Mouse (Mus musculus) MEL (cell line): Measurements from ENCODE around the gene Coil. TPM values are rescaled to one million over a fixed set of nuclear protein-coding genes. Genes with fewer than 3 reads are reported as not detected.
A peak's percentile ranks its signal among the peaks of the same experiment; 100 is the strongest.

Experiments used
- DNase-seq: peaks from one replicate; pipeline ENCODE4 v3.0.0; 2011; ENCODE audit warnings: low read depth, low spot score
- H3K27ac ChIP-seq: 2 replicates; pipeline ENCODE4 v1.5.1; 2012; ENCODE audit warnings: low read depth, mild to moderate bottlenecking, control low read depth, low read length, moderate library complexity; ENCODE audit not compliant: control insufficient read depth
- H3K27me3 ChIP-seq, 2 experiments: fragments of 150-350 bp in 1 of 2; sonication (generic) in 1 of 2; 2 replicates each; pipeline ENCODE4 v1.6.1; 2012; ENCODE audit warnings: low read length in 2 of 2, mild to moderate bottlenecking in 2 of 2, improper control_type of control experiment in 1 of 2, moderate library complexity in 1 of 2; ENCODE audit not compliant: insufficient read depth in 2 of 2, control insufficient read depth in 1 of 2
- H3K36me3 ChIP-seq, 2 experiments: 2 replicates each; pipeline ENCODE4 v1.6.1; 2012 to 2014; ENCODE audit warnings: low read length in 2 of 2, improper control_type of control experiment in 1 of 2, inconsistent platforms in 1 of 2, mild to moderate bottlenecking in 1 of 2; ENCODE audit not compliant: insufficient read depth in 2 of 2, control insufficient read depth in 1 of 2
- H3K4me1 ChIP-seq, 2 experiments: fragments of 150-350 bp in 1 of 2; sonication (generic) in 1 of 2; 2 replicates each; pipeline ENCODE4 v1.6.1; 2012; ENCODE audit warnings: low read length in 2 of 2, improper control_type of control experiment in 1 of 2, mild to moderate bottlenecking in 1 of 2; ENCODE audit not compliant: insufficient read depth in 2 of 2, control insufficient read depth in 1 of 2
- H3K4me3 ChIP-seq, 2 experiments: fragments of 150-350 bp in 1 of 2; sonication (generic) in 1 of 2; 2 replicates each; pipeline ENCODE4 v1.5.1; 2012; ENCODE audit warnings: low read depth in 2 of 2, low read length in 2 of 2, mild to moderate bottlenecking in 2 of 2, moderate library complexity in 2 of 2, control low read depth in 1 of 2, improper control_type of control experiment in 1 of 2; ENCODE audit not compliant: control insufficient read depth in 1 of 2, insufficient read depth in 1 of 2
- H3K79me2 ChIP-seq: 2 replicates; pipeline ENCODE4 v1.6.1; 2012; ENCODE audit warnings: mild to moderate bottlenecking, low read length, moderate library complexity; ENCODE audit not compliant: control insufficient read depth, poor library complexity, insufficient read depth
- H3K9ac ChIP-seq: 2 replicates; pipeline ENCODE4 v1.6.1; 2012; ENCODE audit warnings: low read depth, mild to moderate bottlenecking, control low read depth, low read length, moderate library complexity; ENCODE audit not compliant: control insufficient read depth, poor library complexity, severe bottlenecking
- H3K9me3 ChIP-seq: fragments of 150-350 bp; sonication (generic); replicated peaks from 2 replicates; pipeline ENCODE4 v1.6.1; 2012; ENCODE audit warnings: mild to moderate bottlenecking, low read length, improper control_type of control experiment, moderate library complexity; ENCODE audit not compliant: insufficient read depth
- BHLHE40 ChIP-seq: IDR thresholded peaks from 2 replicates; pipeline ENCODE4 v1.6.1; 2012; ENCODE audit warnings: low read depth, mild to moderate bottlenecking, inconsistent platforms, low read length, improper control_type of control experiment, borderline replicate concordance
- CHD1 ChIP-seq: IDR thresholded peaks from 2 replicates; pipeline ENCODE4 v1.6.1; 2012; ENCODE audit warnings: low read depth, mild to moderate bottlenecking, inconsistent platforms, low read length, improper control_type of control experiment
- CHD2 ChIP-seq: IDR thresholded peaks from 2 replicates; pipeline ENCODE4 v1.6.1; 2011; ENCODE audit warnings: low read length, improper control_type of control experiment
- E2F4 ChIP-seq: IDR thresholded peaks from 2 replicates; pipeline ENCODE4 v1.6.1; 2011; ENCODE audit warnings: low read depth, low read length, improper control_type of control experiment, borderline replicate concordance
- ELF1 ChIP-seq: IDR thresholded peaks from 2 replicates; pipeline ENCODE4 v1.6.1; 2014; ENCODE audit warnings: low read depth, mild to moderate bottlenecking, inconsistent platforms, low read length, improper control_type of control experiment, moderate library complexity
- EP300 ChIP-seq, 2 experiments: IDR thresholded peaks; 2 replicates each; pipeline ENCODE4 v1.6.1; 2011; ENCODE audit warnings: improper control_type of control experiment in 2 of 2, low read length in 2 of 2, low read depth in 1 of 2, mild to moderate bottlenecking in 1 of 2
- ETS1 ChIP-seq: IDR thresholded peaks from 2 replicates; pipeline ENCODE4 v1.6.1; 2012; ENCODE audit warnings: low read depth, mild to moderate bottlenecking, inconsistent platforms, low read length, improper control_type of control experiment, moderate library complexity
- GATA1 ChIP-seq: IDR thresholded peaks from 2 replicates; pipeline ENCODE4 v1.6.1; 2011; ENCODE audit warnings: low read depth, low read length, improper control_type of control experiment
- HCFC1 ChIP-seq: IDR thresholded peaks from 2 replicates; pipeline ENCODE4 v1.6.1; 2012; ENCODE audit warnings: low read depth, mild to moderate bottlenecking, inconsistent platforms, low read length, improper control_type of control experiment, moderate library complexity
- JUND ChIP-seq: IDR thresholded peaks from 2 replicates; pipeline ENCODE4 v1.6.1; 2011; ENCODE audit warnings: low read depth, mild to moderate bottlenecking, improper control_type of control experiment, low read length
- KAT2A ChIP-seq: conservative IDR thresholded peaks from 2 replicates; pipeline ENCODE4 v1.6.1; 2012; ENCODE audit warnings: low read depth, low read length, improper control_type of control experiment, inconsistent platforms
- MAFK ChIP-seq: IDR thresholded peaks from 2 replicates; pipeline ENCODE4 v1.6.1; 2011; ENCODE audit warnings: low read depth, mild to moderate bottlenecking, low read length, improper control_type of control experiment, borderline replicate concordance
- MEF2A ChIP-seq: IDR thresholded peaks from 2 replicates; pipeline ENCODE4 v1.6.1; 2014; ENCODE audit warnings: low read depth, mild to moderate bottlenecking, inconsistent platforms, low read length, improper control_type of control experiment; ENCODE audit not compliant: poor library complexity, insufficient replicate concordance, severe bottlenecking; ENCODE audit errors: extremely low read depth
- MXI1 ChIP-seq: IDR thresholded peaks from 2 replicates; pipeline ENCODE4 v1.6.1; 2011; ENCODE audit warnings: mild to moderate bottlenecking, low read depth, low read length, improper control_type of control experiment
- MYB ChIP-seq: IDR thresholded peaks from 2 replicates; pipeline ENCODE4 v1.6.1; 2011; ENCODE audit warnings: mild to moderate bottlenecking, low read depth, low read length, improper control_type of control experiment
- MYC ChIP-seq: IDR thresholded peaks from 2 replicates; pipeline ENCODE4 v1.6.1; 2011; ENCODE audit warnings: low read depth, mild to moderate bottlenecking, low read length, improper control_type of control experiment, moderate library complexity
- POLR2A ChIP-seq, 2 experiments: IDR thresholded peaks; 2 replicates each; pipeline ENCODE4 v1.6.1; 2011 to 2012; ENCODE audit warnings: low read length in 2 of 2, mild to moderate bottlenecking in 2 of 2, control low read depth in 1 of 2, improper control_type of control experiment in 1 of 2, low read depth in 1 of 2, moderate library complexity in 1 of 2; ENCODE audit not compliant: control insufficient read depth in 1 of 2, insufficient read depth in 1 of 2, poor library complexity in 1 of 2
- POLR2AphosphoS2 ChIP-seq: IDR thresholded peaks from 2 replicates; pipeline ENCODE4 v1.6.1; 2011; ENCODE audit warnings: low read length, improper control_type of control experiment
- POLR2AphosphoS5 ChIP-seq: IDR thresholded peaks from 2 replicates; pipeline ENCODE4 v1.6.1; 2012; ENCODE audit warnings: low read depth, borderline replicate concordance, mild to moderate bottlenecking, inconsistent platforms, low read length, moderate library complexity, mixed read lengths
- SIN3A ChIP-seq: IDR thresholded peaks from 2 replicates; pipeline ENCODE4 v1.6.1; 2012; ENCODE audit warnings: low read length, improper control_type of control experiment, inconsistent platforms
- TBP ChIP-seq: IDR thresholded peaks from 2 replicates; pipeline ENCODE4 v1.8.0; 2011; ENCODE audit warnings: low read depth, low read length, improper control_type of control experiment
- TCF12 ChIP-seq: IDR thresholded peaks from 2 replicates; pipeline ENCODE4 v1.6.1; 2014; ENCODE audit warnings: low read depth, mild to moderate bottlenecking, inconsistent platforms, low read length, improper control_type of control experiment, moderate library complexity
- UBTF ChIP-seq: IDR thresholded peaks from 2 replicates; pipeline ENCODE4 v1.6.1; 2012; ENCODE audit warnings: low read depth, mild to moderate bottlenecking, inconsistent platforms, low read length, improper control_type of control experiment, moderate library complexity, borderline replicate concordance; ENCODE audit not compliant: insufficient read depth
- USF1 ChIP-seq: IDR thresholded peaks from 2 replicates; pipeline ENCODE4 v1.6.1; 2014; ENCODE audit warnings: low read depth, mild to moderate bottlenecking, inconsistent platforms, low read length, improper control_type of control experiment, moderate library complexity
- ZC3H11A ChIP-seq: IDR thresholded peaks from 2 replicates; pipeline ENCODE4 v1.6.1; 2012; ENCODE audit warnings: low read depth, mild to moderate bottlenecking, inconsistent platforms, low read length, improper control_type of control experiment
- ZKSCAN1 ChIP-seq: IDR thresholded peaks from 2 replicates; pipeline ENCODE4 v1.6.1; 2012; ENCODE audit warnings: low read depth, mild to moderate bottlenecking, inconsistent platforms, low read length, improper control_type of control experiment, moderate library complexity
- ZMIZ1 ChIP-seq: IDR thresholded peaks from 2 replicates; pipeline ENCODE4 v1.6.1; 2012; ENCODE audit warnings: low read depth, mild to moderate bottlenecking, inconsistent platforms, low read length, improper control_type of control experiment, moderate library complexity
- ZNF384 ChIP-seq: IDR thresholded peaks from 2 replicates; pipeline ENCODE4 v1.6.1; 2012; ENCODE audit warnings: low read depth, mild to moderate bottlenecking, inconsistent platforms, low read length, improper control_type of control experiment
- polyA plus RNA-seq, 2 experiments: library from polyadenylated mRNA; stranded (reverse) in 1 of 2; unstranded in 1 of 2; fragments of >175 nt in 1 of 2; fragments of >200 nt in 1 of 2; gene quantifications; 2 replicates each; pipeline versions ENCODE4 v1.2.1 to v1.2.4; 2012; ENCODE audit warnings: low replicate concordance in 2 of 2, low read depth in 1 of 2; ENCODE audit not compliant: insufficient read length in 2 of 2, insufficient read depth in 1 of 2, missing spikeins in 1 of 2
- total RNA-seq: library from RNA; depleted of rRNA; stranded (reverse); fragments of 300-350 nt; gene quantifications from 2 replicates; pipeline ENCODE4 v1.2.3, GENCODE M21; 2012

Coil gene
- total and polyA plus RNA-seq, 3 experiments, result 24.4 to 32.6 TPM; not detected in 1

DNA sequence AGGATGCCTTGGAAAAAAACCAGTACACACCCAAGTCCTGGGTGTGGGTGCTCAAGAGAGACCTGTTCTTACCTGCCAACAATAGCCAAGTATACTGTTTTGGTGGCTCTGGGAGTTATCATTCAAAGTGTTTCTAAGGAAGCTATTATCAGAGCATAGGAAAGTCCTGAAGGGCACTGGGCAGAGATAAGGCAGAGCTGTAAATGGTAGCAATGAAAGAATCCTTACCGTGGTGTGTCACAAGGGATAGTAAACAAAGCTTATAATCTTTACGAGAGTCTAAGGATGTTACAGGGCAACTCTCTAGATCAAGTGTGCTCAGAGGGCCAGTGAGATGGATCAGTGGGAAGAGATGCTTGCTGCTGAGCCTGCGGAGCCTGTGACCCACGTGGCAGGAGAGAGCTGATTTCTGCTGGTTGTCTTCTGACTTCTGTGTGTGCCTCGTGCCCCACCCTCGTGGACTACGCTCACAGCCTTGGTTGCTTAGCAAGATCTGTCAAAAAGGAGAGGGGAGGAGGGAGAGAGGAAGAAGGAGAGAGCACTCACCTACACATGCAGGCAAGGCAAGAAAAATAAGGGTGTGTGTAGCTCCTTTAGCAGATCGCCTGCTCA lies 52.2 kb downstream of the Coil start (continued):
- peak; percentile 46 to 70; a peak in 3 of 4 replicates for TF ChIP-seq EP300 (IDR thresholded peaks at IDR 0.05; ENCODE audit: low read depth in 1 of 2, low read length in 2 of 2)
- TF ChIP-seq ZKSCAN1, result no peak
- no peak for TF ChIP-seq CHD1
- TF ChIP-seq TCF12, result no peak
- TF ChIP-seq BHLHE40, result 0 out of 2 replicates have a peak, but pooled peaks have one; percentile 15
- TF ChIP-seq KAT2A, result no peak
- TF ChIP-seq USF1, result 0 out of 2 replicates have a peak, but pooled peaks have one; percentile 7
- no peak for TF ChIP-seq TBP
- TF ChIP-seq MYB, result no peak
- TF ChIP-seq, all 39 proteins: peak for 6

DNA sequence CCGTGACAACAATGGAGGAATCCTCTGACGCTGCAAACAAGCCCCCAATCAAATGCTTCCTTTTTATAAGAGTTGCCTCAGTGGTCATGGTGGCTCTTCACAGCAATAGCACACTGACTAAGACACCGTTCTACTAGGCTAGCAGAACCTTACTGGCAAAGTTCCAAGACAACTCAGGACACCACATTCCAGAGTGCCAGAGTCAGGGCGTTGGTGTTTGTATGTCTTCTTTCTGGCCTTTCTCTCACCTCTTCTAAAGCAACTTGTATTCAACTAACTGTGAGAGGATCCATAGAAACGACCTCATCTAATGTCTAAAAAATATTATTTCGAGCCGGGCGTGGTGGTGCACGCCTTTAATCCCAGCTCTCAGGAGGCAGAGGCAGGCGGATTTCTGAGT lies 53.4 kb downstream of the Coil start:
- DNase-seq, result no peak
- no peak overlapping the region; the same call in 1 of the 2 replicates for H3K27ac ChIP-seq

DNA sequence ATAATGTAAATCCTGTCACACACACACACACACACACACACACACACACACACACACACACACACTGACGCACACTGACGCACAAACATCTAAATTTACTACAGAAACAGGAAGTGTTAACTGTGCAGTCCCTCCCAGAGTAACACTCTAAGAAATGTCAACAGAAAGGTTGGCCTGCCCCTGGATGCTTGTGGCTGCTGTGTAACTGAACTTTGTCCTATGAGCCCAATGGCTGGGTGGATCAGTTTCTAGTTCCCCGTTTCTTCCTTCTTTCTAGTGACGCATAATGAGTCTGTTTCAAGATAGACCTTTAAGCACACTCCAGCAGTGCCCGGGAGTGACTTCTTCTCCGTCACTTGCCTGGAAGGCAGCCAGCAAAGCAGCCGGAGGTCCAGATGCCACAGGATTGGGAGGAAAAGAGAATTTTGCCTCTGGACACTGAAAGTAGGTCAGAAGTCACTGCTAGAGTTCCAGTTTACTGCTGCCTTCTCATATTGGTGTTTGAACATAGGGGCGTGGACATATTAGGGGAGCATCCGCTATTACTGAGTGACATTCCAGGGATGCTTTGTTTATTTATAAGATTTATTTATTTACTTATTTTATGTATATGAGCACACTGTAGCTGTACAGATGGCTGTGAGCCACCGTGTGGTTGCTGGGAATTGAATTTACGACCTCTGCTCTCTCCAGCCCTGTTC lies 54.3 kb downstream of the Coil start:
- Histone ChIP-seq H3K36me3 (peaks cover 0 to 32% of the 10 kb centered on the region in 2 experiments; a peak in 2 of 4 replicates), H3K9ac (peak overlapping the region; percentile 20; the same call in 1 of the 2 replicates), H3K4me1 (peaks cover 14 to 43% of the 10 kb centered on the region in 2 experiments), H3K9me3 (no peaks in the 10 kb centered on the region), H3K27ac (peak overlapping the region; percentile 39), H3K27me3 (no peaks in the 10 kb centered on the region), H3K4me3 (peak overlapping the region in 1 of 2 experiments; percentile 20; a peak in 1 of 4 replicates), H3K79me2 (no peaks in the 10 kb centered on the region)
- DNase-seq, result peak; percentile 92
- TF ChIP-seq MXI1, result peak; percentile 32; the same call in 1 of the 2 replicates
- 0 out of 2 replicates have a peak, but pooled peaks have one; percentile 40 for TF ChIP-seq TBP
- TF ChIP-seq SIN3A, result peak; percentile 72; the same call in 1 of the 2 replicates
- peak; percentile 73; the same call in 1 of the 2 replicates for TF ChIP-seq ETS1
- no peak for TF ChIP-seq CHD2
- 0 out of 2 replicates have a peak, but pooled peaks have one; percentile 2 for TF ChIP-seq GATA1
- TF ChIP-seq EP300 (IDR thresholded peaks at IDR 0.05; ENCODE audit: low read depth in 1 of 2, low read length in 2 of 2), result peak; percentile 29 to 53; a peak in 2 of 4 replicates
- no peak for TF ChIP-seq BHLHE40
- TF ChIP-seq HCFC1, result peak; percentile 63; the same call in 1 of the 2 replicates
- TF ChIP-seq E2F4, result no peak
- no peak for TF ChIP-seq POLR2AphosphoS2
- TF ChIP-seq MYC, result no peak
- peak; percentile 70 for TF ChIP-seq ELF1
- TF ChIP-seq UBTF, result no peak
- no peak for TF ChIP-seq POLR2A (IDR thresholded peaks at IDR 0.05; ENCODE audit: control insufficient read depth in 1 of 2, insufficient read depth in 1 of 2, low read depth in 1 of 2, low read length in 2 of 2, poor library complexity in 1 of 2)
- peak; percentile 78; the same call in 1 of the 2 replicates for TF ChIP-seq MEF2A

More for the DNA sequence above, 53.4 kb downstream of the Coil start:
- Histone ChIP-seq H3K36me3 (peaks cover 0 to 28% of the 10 kb centered on the region in 2 experiments; a peak in 2 of 4 replicates), H3K9me3 (no peaks in the 10 kb centered on the region), H3K27me3 (no peaks in the 10 kb centered on the region), H3K9ac (no peak overlapping the region), H3K79me2 (no peaks in the 10 kb centered on the region), H3K4me3 (no peak overlapping the region), H3K4me1 (peaks cover 12 to 35% of the 10 kb centered on the region in 2 experiments)
- no peak for TF ChIP-seq JUND
- no peak for TF ChIP-seq POLR2AphosphoS5
- TF ChIP-seq ZC3H11A, result no peak
- no peak for TF ChIP-seq ZMIZ1
- TF ChIP-seq MAFK, result no peak
- TF ChIP-seq MXI1, result no peak
- no peak for TF ChIP-seq MYB
- TF ChIP-seq ZNF384, result no peak
- TF ChIP-seq ELF1, result no peak
- TF ChIP-seq SIN3A, result no peak
- no peak for TF ChIP-seq E2F4
- TF ChIP-seq EP300 (IDR thresholded peaks at IDR 0.05; ENCODE audit: low read depth in 1 of 2, low read length in 2 of 2), result no peak
